Mouse (Mus musculus) CH12.LX (cell line): ENCODE measurements around the gene Ybx1. TPM values are rescaled to one million over a fixed set of nuclear protein-coding genes. Genes with fewer than 3 reads are reported as not detected.

Experiments used
- DNase-seq: peaks from one replicate; pipeline ENCODE4 v3.0.0-alpha.2; 2013; ENCODE audit errors: extremely low read depth
- H3K27ac ChIP-seq: 2 replicates; pipeline ENCODE4 v1.5.1; 2012; ENCODE audit warnings: low read depth, mild to moderate bottlenecking, control low read depth, moderate library complexity; ENCODE audit not compliant: insufficient read depth
- H3K27me3 ChIP-seq: replicated peaks from 2 replicates; pipeline ENCODE3; 2012; ENCODE audit warnings: inconsistent platforms
- H3K36me3 ChIP-seq, 2 experiments: replicated peaks in 1 of 2; 2 replicates each; pipeline versions ENCODE3 to v1.6.1; 2012; ENCODE audit warnings: inconsistent platforms in 1 of 2, low read length in 1 of 2, mild to moderate bottlenecking in 1 of 2, mixed read lengths in 1 of 2, moderate library complexity in 1 of 2; ENCODE audit not compliant: control insufficient read depth in 1 of 2, insufficient read depth in 1 of 2
- H3K4me1 ChIP-seq, 2 experiments: 2 replicates each; pipeline ENCODE4 v1.6.1; 2012; ENCODE audit warnings: inconsistent platforms in 1 of 2, moderate library complexity in 1 of 2; ENCODE audit not compliant: insufficient read depth in 2 of 2, control insufficient read depth in 1 of 2
- H3K4me2 ChIP-seq: 2 replicates; pipeline ENCODE4 v1.6.1; 2012; ENCODE audit warnings: low read depth, mild to moderate bottlenecking, control low read depth; ENCODE audit not compliant: poor library complexity, insufficient read depth, severe bottlenecking
- H3K4me3 ChIP-seq, 3 experiments: fragments of 150-350 bp in 1 of 3; sonication (generic) in 1 of 3; replicated peaks in 1 of 3; 2 replicates each; pipeline versions ENCODE3 to v1.5.1; 2011 to 2012; ENCODE audit warnings: low read depth in 2 of 3, low read length in 2 of 3, mild to moderate bottlenecking in 2 of 3, moderate library complexity in 2 of 3, control low read depth in 1 of 3, improper control_type of control experiment in 1 of 3, inconsistent platforms in 1 of 3, mixed read lengths in 1 of 3; ENCODE audit not compliant: poor library complexity in 1 of 3
- H3K79me2 ChIP-seq: replicated peaks from 2 replicates; pipeline ENCODE4 v1.6.1; 2012; ENCODE audit warnings: mild to moderate bottlenecking, moderate library complexity; ENCODE audit not compliant: control insufficient read depth, poor library complexity, insufficient read depth, severe bottlenecking; ENCODE audit errors: extremely low read depth
- H3K9ac ChIP-seq: 2 replicates; pipeline ENCODE4 v1.6.1; 2012; ENCODE audit warnings: low read depth, mild to moderate bottlenecking, control low read depth, moderate library complexity; ENCODE audit not compliant: insufficient read depth
- H3K9me3 ChIP-seq: replicated peaks from 2 replicates; pipeline ENCODE3; 2012; ENCODE audit warnings: low read length, inconsistent platforms, mixed read lengths
- CHD1 ChIP-seq: IDR thresholded peaks from 2 replicates; pipeline ENCODE4 v1.6.1; 2012; ENCODE audit warnings: low read depth, low read length, improper control_type of control experiment, inconsistent platforms
- CHD2 ChIP-seq: IDR thresholded peaks from 2 replicates; pipeline ENCODE4 v1.6.1; 2011; ENCODE audit warnings: low read length, improper control_type of control experiment
- EP300 ChIP-seq: IDR thresholded peaks from 2 replicates; pipeline ENCODE4 v1.6.1; 2011; ENCODE audit warnings: low read length, improper control_type of control experiment
- ETS1 ChIP-seq: conservative IDR thresholded peaks from 2 replicates; pipeline ENCODE4 v1.6.1; 2012; ENCODE audit warnings: low read depth, mild to moderate bottlenecking, inconsistent platforms, low read length, improper control_type of control experiment, moderate library complexity
- GABPA ChIP-seq: IDR thresholded peaks from 2 replicates; pipeline ENCODE4 v1.6.1; 2012; ENCODE audit warnings: low read depth, low read length, improper control_type of control experiment, inconsistent platforms; ENCODE audit not compliant: insufficient replicate concordance
- HCFC1 ChIP-seq: IDR thresholded peaks from 2 replicates; pipeline ENCODE4 v1.6.1; 2012; ENCODE audit warnings: low read depth, mild to moderate bottlenecking, inconsistent platforms, low read length, improper control_type of control experiment
- JUN ChIP-seq: IDR thresholded peaks from 2 replicates; pipeline ENCODE4 v1.6.1; 2011; ENCODE audit warnings: low read depth, mild to moderate bottlenecking, low read length, improper control_type of control experiment, moderate library complexity; ENCODE audit not compliant: insufficient read depth
- JUND ChIP-seq: conservative IDR thresholded peaks from 2 replicates; pipeline ENCODE4 v1.6.1; 2011; ENCODE audit warnings: low read depth, low read length, improper control_type of control experiment
- MAFK ChIP-seq: IDR thresholded peaks from 2 replicates; pipeline ENCODE4 v1.6.1; 2011; ENCODE audit warnings: low read length, improper control_type of control experiment; ENCODE audit not compliant: insufficient replicate concordance
- MAZ ChIP-seq: IDR thresholded peaks from 2 replicates; pipeline ENCODE4 v1.6.1; 2012; ENCODE audit warnings: low read depth, mild to moderate bottlenecking, inconsistent platforms, low read length, improper control_type of control experiment, moderate library complexity
- MEF2A ChIP-seq: IDR thresholded peaks from 2 replicates; pipeline ENCODE4 v1.6.1; 2014; ENCODE audit warnings: low read depth, mild to moderate bottlenecking, inconsistent platforms, low read length, improper control_type of control experiment, borderline replicate concordance
- MXI1 ChIP-seq: IDR thresholded peaks from 2 replicates; pipeline ENCODE4 v1.6.1; 2011; ENCODE audit warnings: mild to moderate bottlenecking, low read depth, low read length, improper control_type of control experiment
- NELFE ChIP-seq: IDR thresholded peaks from 2 replicates; pipeline ENCODE4 v1.6.1; 2011; ENCODE audit warnings: low read depth, low read length, improper control_type of control experiment
- PAX5 ChIP-seq: IDR thresholded peaks from 2 replicates; pipeline ENCODE4 v1.6.1; 2012; ENCODE audit warnings: low read length, inconsistent platforms, mixed read lengths
- RCOR1 ChIP-seq: conservative IDR thresholded peaks from 2 replicates; pipeline ENCODE4 v1.6.1; 2012; ENCODE audit warnings: low read depth, mild to moderate bottlenecking, inconsistent platforms, low read length, improper control_type of control experiment
- SIN3A ChIP-seq: IDR thresholded peaks from 2 replicates; pipeline ENCODE4 v1.6.1; 2012; ENCODE audit warnings: low read length, improper control_type of control experiment, inconsistent platforms
- TBP ChIP-seq: conservative IDR thresholded peaks from 2 replicates; pipeline ENCODE4 v1.6.1; 2011; ENCODE audit warnings: low read depth, low read length, improper control_type of control experiment
- UBTF ChIP-seq: IDR thresholded peaks from 2 replicates; pipeline ENCODE4 v1.6.1; 2012; ENCODE audit warnings: low read depth, mild to moderate bottlenecking, inconsistent platforms, low read length, improper control_type of control experiment, moderate library complexity
- ZMIZ1 ChIP-seq: IDR thresholded peaks from 2 replicates; pipeline ENCODE4 v1.6.1; 2012; ENCODE audit warnings: low read depth, mild to moderate bottlenecking, inconsistent platforms, low read length, improper control_type of control experiment
- dilution Hi-C: fragments of 300-500 bp; cut with MboI; formaldehyde crosslinking; loops from 2 replicates; pipeline ENCODE4 v1.14.3; 2020; ENCODE audit warnings: low sequenced_read_pairs; ENCODE audit not compliant: extremely low pct_unique_long_range_greater_than_20kb, extremely low pct_ligation_motif_present
- in situ Hi-C: fragments of 300-500 bp; cut with MboI; formaldehyde crosslinking; loops from 3 replicates; pipeline ENCODE4 v1.14.3; 2019; ENCODE audit warnings: low sequenced_read_pairs, low pct_ligation_motif_present, low pct_unique_long_range_greater_than_20kb, mixed read lengths
- polyA plus RNA-seq: library from polyadenylated mRNA; unstranded; fragments of >175 nt; gene quantifications from 2 replicates; pipeline ENCODE4 v1.2.1, GENCODE M21; 2012; ENCODE audit warnings: low read depth; ENCODE audit not compliant: insufficient read length
- total RNA-seq, 2 experiments: library from RNA; depleted of rRNA; stranded (reverse); fragments of 300-350 nt in 1 of 2; fragments of >200 nt in 1 of 2; gene quantifications; 2 replicates each; pipeline ENCODE4 v1.2.3; 2012 to 2014

Gene Ybx1
- total and polyA plus RNA-seq, 3 experiments, result 724 to 2,246 (median 901) TPM

GRCm38 (mm10) chr4:119252025-119252808 is 42.2 kb downstream of the Ybx1 start:
- H3K4me1 ChIP-seq, result peaks cover 0 to 3% of the 10 kb centered on the region in 2 experiments; a peak in 1 of 4 replicates
- H3K36me3 ChIP-seq, result peaks cover 0 to 15% of the 10 kb centered on the region in 2 experiments
- H3K4me3 ChIP-seq, result no peak overlapping the region
- H3K27me3 ChIP-seq, result peaks cover 2% of the 10 kb centered on the region
- dilution Hi-C loops (no loop called here), in situ Hi-C loops (loop anchor here (25.0 kb wide), 1 partner anchor 410 kb away; the partner anchor contains the start of gene Guca2b)
- no peak for DNase-seq
- H3K27ac ChIP-seq, result no peak overlapping the region
- no peak overlapping the region for H3K4me2 ChIP-seq
- no peak overlapping the region for H3K9ac ChIP-seq
- no peaks in the 10 kb centered on the region for H3K9me3 ChIP-seq
- TF ChIP-seq CHD1 (no peak), GABPA (no peak), MXI1 (no peak), UBTF (no peak), CHD2 (no peak), NELFE (no peak), ETS1 (no peak), MEF2A (no peak), MAZ (no peak), ZMIZ1 (no peak)
- H3K79me2 ChIP-seq, result no peaks in the 10 kb centered on the region

- Histone ChIP-seq H3K36me3 (peaks cover 8 to 51% of the 10 kb centered on the region in 2 experiments), H3K27me3 (no peaks in the 10 kb centered on the region), H3K27ac (no peak overlapping the region), H3K79me2 (no peaks in the 10 kb centered on the region), H3K4me3 (no peak overlapping the region), H3K9ac (no peak overlapping the region), H3K4me2 (no peak overlapping the region), H3K4me1 (no peaks in the 10 kb centered on the region), H3K9me3 (no peaks in the 10 kb centered on the region)
- in situ Hi-C loops, result loop anchor here (10.0 kb wide), 1 partner anchor 286 kb away; the partner anchor contains the start of genes Foxj3 and Frg2f1
- DNase-seq, result no peak
- dilution Hi-C loops, result no loop called here
- no peak for TF ChIP-seq CHD1
- no peak for TF ChIP-seq EP300
- no peak for TF ChIP-seq JUND
- no peak for TF ChIP-seq RCOR1
- TF ChIP-seq HCFC1, result no peak
- TF ChIP-seq CHD2, result no peak
- no peak for TF ChIP-seq MAFK
- TF ChIP-seq JUN, result no peak
- no peak for TF ChIP-seq SIN3A
- TF ChIP-seq PAX5, result no peak
- TF ChIP-seq MAZ, result no peak
- no peak for TF ChIP-seq TBP
These were observed 45.9 kb downstream of the Ybx1 start for GRCm38 (mm10) chr4:119248407-119248965.
